Mouse (Mus musculus): ENCODE measurements around the gene Serp1.

DNA sequence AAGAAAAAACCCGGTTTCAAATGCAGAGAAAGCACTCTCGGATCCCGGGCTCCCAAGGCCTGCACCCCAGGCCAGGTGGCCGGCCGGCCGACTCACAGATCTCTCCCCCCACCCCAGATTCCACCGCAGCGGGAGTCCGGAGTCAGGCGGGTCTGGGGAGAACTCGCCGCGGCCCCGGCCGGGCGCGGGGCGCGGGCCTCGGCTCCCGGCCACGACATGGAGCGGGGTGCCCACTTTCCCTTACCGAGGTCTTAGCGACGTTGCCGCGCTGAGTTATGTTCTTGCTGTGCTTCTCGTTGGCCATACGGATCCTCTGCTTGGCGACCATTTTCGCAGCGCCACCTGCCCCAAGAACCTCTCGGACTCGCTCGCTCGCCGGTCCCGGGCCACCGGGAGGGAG is 526 bp downstream of the Serp1 start:
- 0 out of 2 replicates have a peak, but pooled peaks have one; percentile 17 for TF ChIP-seq CTCF (IDR thresholded peaks at IDR 0.05; ENCODE audit: low read depth)
- TF ChIP-seq EP300 (optimal IDR thresholded peaks at IDR 0.05) = no peak
